ENCODE assay signal across 8 mouse cellular contexts in genomic region chr2:165349466-165349865, GRCm38 (mm10). TPM values are rescaled to one million over a fixed set of nuclear protein-coding genes. Genes with fewer than 3 reads are reported as not detected.
DNase-seq lines count a peak whose midpoint lies in the region; ATAC-seq and TF ChIP-seq lines count a peak whose summit lies in the region.

No protein-coding gene starts in this region.

- TF ChIP-seq CTCF in left cerebral cortex, adult 2 months (IDR thresholded peaks at IDR 0.05), result peak; percentile 58

- H3K36me3 ChIP-seq in forebrain, embryonic 16.5 days (ENCODE audit: control insufficient read depth, insufficient read depth), result peaks cover 13% of the 10 kb centered on the region
- peaks cover 22% of the 10 kb centered on the region for H3K36me3 ChIP-seq in midbrain, embryonic 14.5 days (ENCODE audit: control insufficient read depth, insufficient read depth, low read length)

- H3K4me1 ChIP-seq in forebrain, embryonic 16.5 days (replicated peaks; ENCODE audit: control insufficient read depth, insufficient read depth, low read length), result no peaks in the 10 kb centered on the region
- H3K4me1 ChIP-seq in midbrain, embryonic 14.5 days (ENCODE audit: control insufficient read depth, insufficient read depth, low read length), result no peaks in the 10 kb centered on the region

- H3K27ac ChIP-seq in left cerebral cortex, adult 2 months, result no peak overlapping the region
- no peak overlapping the region for H3K27ac ChIP-seq in forebrain, embryonic 16.5 days (ENCODE audit: low read length)
- H3K27ac ChIP-seq in midbrain, embryonic 14.5 days (replicated peaks; ENCODE audit: low read depth, low read length), result no peak overlapping the region

- ATAC-seq in forebrain, embryonic 16.5 days, result peak; percentile 70; the same call in 1 of the 2 replicates
- peak; percentile 46; the same call in 1 of the 2 replicates for ATAC-seq in midbrain, embryonic 14.5 days (ENCODE audit: low FRiP score, low TSS enrichment)

- peak; percentile 42 to 47 for DNase-seq in left cerebral cortex, adult 2 months (ENCODE audit: extremely low spot score in 1 of 2, low spot score in 2 of 2)
- DNase-seq in left cerebral cortex, adult 11 months (ENCODE audit: low spot score), result no peak
- DNase-seq in cerebellum, postnatal 14 days, result peak; percentile 74 to 75
- DNase-seq in midbrain, embryonic 14.5 days, result peak; percentile 88
- no peak for DNase-seq in thymus, postnatal 25 days
- no peak for DNase-seq in urinary bladder, postnatal 36 days (ENCODE audit: low spot score in 2 of 2)
- no peak for DNase-seq in urinary bladder, postnatal 14 days (ENCODE audit: low spot score)

- intact Hi-C loops in left cerebral cortex, adult 2 months (cut with DNase I), result no loop called here

- WGBS in forebrain, embryonic 16.5 days, result 13% methylated on average over 8 of the region's 8 CpGs
- 18% methylated on average over 8 of the region's 8 CpGs for WGBS in midbrain, embryonic 14.5 days

- peaks cover 18% of the 10 kb centered on the region for H3K9me3 ChIP-seq in forebrain, embryonic 16.5 days (ENCODE audit: control insufficient read depth, low read length)
- peaks cover 24% of the 10 kb centered on the region for H3K9me3 ChIP-seq in midbrain, embryonic 14.5 days (ENCODE audit: control insufficient read depth, low read length)

- H3K4me3 ChIP-seq in left cerebral cortex, adult 2 months, result no peak overlapping the region
- no peak overlapping the region for H3K4me3 ChIP-seq in forebrain, embryonic 16.5 days (replicated peaks; ENCODE audit: low read length)
- H3K4me3 ChIP-seq in midbrain, embryonic 14.5 days (replicated peaks; ENCODE audit: low read depth, low read length), result no peak overlapping the region

- no peak overlapping the region for H3K9ac ChIP-seq in forebrain, embryonic 16.5 days (replicated peaks; ENCODE audit: low read depth, low read length)
- 0 out of 2 replicates have a peak overlapping the region, but pooled peaks have one; percentile 24 for H3K9ac ChIP-seq in midbrain, embryonic 14.5 days (replicated peaks; ENCODE audit: low read length)

- H3K4me2 ChIP-seq in forebrain, embryonic 16.5 days (ENCODE audit: low read length), result no peak overlapping the region
- H3K4me2 ChIP-seq in midbrain, embryonic 14.5 days (ENCODE audit: low read length), result no peak overlapping the region

- no peaks in the 10 kb centered on the region for H3K27me3 ChIP-seq in forebrain, embryonic 16.5 days (replicated peaks; ENCODE audit: control insufficient read depth, insufficient read depth, low read length)
- H3K27me3 ChIP-seq in midbrain, embryonic 14.5 days (ENCODE audit: control insufficient read depth, insufficient read depth, low read length), result no peaks in the 10 kb centered on the region

RNA-seq across cellular contexts. Expression of gene Zfp663, which starts 19.1 kb away (rescaled TPM):
- not detected for total RNA-seq in left cerebral cortex, adult 2 months (2021)
- polyA plus RNA-seq in forebrain, embryonic 16.5 days (2015; fragmentation: Nextera tagmentation; extraction: Ambion mirVana), result 6.3 and 6.6 TPM in 2 replicates
- 8.4 and 10.8 TPM in 2 replicates for polyA plus RNA-seq in midbrain, embryonic 14.5 days (2014; fragmentation: Nextera tagmentation; extraction: Ambion mirVana)

RNA-seq across cellular contexts. Expression of gene Elmo2, which starts 23.2 kb away (rescaled TPM):
- 100 to 1,000 TPM; 164 to 173 TPM for total RNA-seq in left cerebral cortex, adult 2 months (2021)
- 107 and 115 TPM in 2 replicates for polyA plus RNA-seq in forebrain, embryonic 16.5 days (2015; fragmentation: Nextera tagmentation; extraction: Ambion mirVana)
- polyA plus RNA-seq in midbrain, embryonic 14.5 days (2014; fragmentation: Nextera tagmentation; extraction: Ambion mirVana), result 92.3 and 109 TPM in 2 replicates

RNA-seq across cellular contexts. Expression of gene Zfp334, which starts 38.6 kb away (rescaled TPM):
- total RNA-seq in left cerebral cortex, adult 2 months (2021), result 10 to 100 TPM; 15.4 to 18.2 TPM
- 12.3 and 13.4 TPM in 2 replicates for polyA plus RNA-seq in forebrain, embryonic 16.5 days (2015; fragmentation: Nextera tagmentation; extraction: Ambion mirVana)
- 11.7 and 15.7 TPM in 2 replicates for polyA plus RNA-seq in midbrain, embryonic 14.5 days (2014; fragmentation: Nextera tagmentation; extraction: Ambion mirVana)

RNA-seq across cellular contexts. Expression of gene Ocstamp, which starts 50.7 kb away (rescaled TPM):
- total RNA-seq in left cerebral cortex, adult 2 months (2021), result not detected
- polyA plus RNA-seq in forebrain, embryonic 16.5 days (2015; fragmentation: Nextera tagmentation; extraction: Ambion mirVana), result not detected in 2 replicates
- 0.08 TPM in 1 of 2 replicates, not detected in the other for polyA plus RNA-seq in midbrain, embryonic 14.5 days (2014; fragmentation: Nextera tagmentation; extraction: Ambion mirVana)

Comparison
In these comparisons a context has a peak if more than half of its experiments do, and no peak if none do; other contexts are left out.
1. DNase-seq: peak in left cerebral cortex, adult 2 months (2 of 2), cerebellum, postnatal 14 days (2 of 2) and midbrain, embryonic 14.5 days (single experiment); none in left cerebral cortex, adult 11 months (single experiment), thymus, postnatal 25 days (single experiment), urinary bladder, postnatal 36 days (0 of 2) and urinary bladder, postnatal 14 days (single experiment).